Mouse (Mus musculus): Measurements from ENCODE around the gene Tmem229b. TPM values are rescaled to one million over a fixed set of nuclear protein-coding genes. Genes with fewer than 3 reads are reported as not detected.

The Tmem229b gene
- polyA plus RNA-seq, 1 experiment, result 1.4 TPM

GRCm38 (mm10) chr12:78914458-78914857, 93.0 kb downstream of the Tmem229b start:
- Histone ChIP-seq H3K36me3 (ENCODE audit: control insufficient read depth, insufficient read depth, low read length, poor library complexity, severe bottlenecking) (no peaks in the 10 kb centered on the region), H3K4me1 (ENCODE audit: control insufficient read depth, insufficient read depth, low read length) (peaks cover 2% of the 10 kb centered on the region), H3K27ac (ENCODE audit: insufficient read depth, low read length) (no peak overlapping the region), H3K9me3 (replicated peaks; ENCODE audit: control insufficient read depth, insufficient read depth, low read length, poor library complexity, severe bottlenecking) (0 out of 2 replicates have a peak, but pooled peaks cover 2% of the 10 kb centered on the region), H3K9ac (ENCODE audit: low read depth, poor library complexity, severe bottlenecking) (no peak overlapping the region), H3K4me3 (ENCODE audit: low read depth, low read length) (no peak overlapping the region), H3K27me3 (ENCODE audit: control insufficient read depth, insufficient read depth, low read length, poor library complexity, severe bottlenecking) (peaks cover 5% of the 10 kb centered on the region; the same call in 1 of the 2 replicates)
- TF ChIP-seq CTCF (IDR thresholded peaks at IDR 0.05; ENCODE audit: low read depth, low read length) (no peak), POLR2A (IDR thresholded peaks at IDR 0.05; ENCODE audit: insufficient read depth, low read length) (no peak), EP300 (IDR thresholded peaks at IDR 0.05; ENCODE audit: insufficient read depth, low read depth, low read length) (no peak)

Other genes with a start within 250 kb of the Tmem229b start
- gene Atp6v1d, start 146.0 kb downstream of the Tmem229b start, polyA plus RNA-seq (2011; ENCODE audit: insufficient read depth, insufficient read length, low read depth, missing spikeins), result 77.8 and 83.9 TPM in 2 replicates
- 214 and 231 TPM in 2 replicates for gene Eif2s1, start 145.8 kb downstream of the Tmem229b start, polyA plus RNA-seq (2011; ENCODE audit: insufficient read depth, insufficient read length, low read depth, missing spikeins)
- gene Plek2, start 100.7 kb downstream of the Tmem229b start, polyA plus RNA-seq (2011; ENCODE audit: insufficient read depth, insufficient read length, low read depth, missing spikeins), result 3.0 and 4.1 TPM in 2 replicates
- 34.1 and 39.3 TPM in 2 replicates for gene Plekhh1, start 21.5 kb upstream of the Tmem229b start, polyA plus RNA-seq (2011; ENCODE audit: insufficient read depth, insufficient read length, low read depth, missing spikeins)
- gene Pigh, start 82.0 kb upstream of the Tmem229b start, polyA plus RNA-seq (2011; ENCODE audit: insufficient read depth, insufficient read length, low read depth, missing spikeins), result 12.9 and 13.5 TPM in 2 replicates
- not detected in 2 replicates for gene Arg2, start 123.2 kb upstream of the Tmem229b start, polyA plus RNA-seq (2011; ENCODE audit: insufficient read depth, insufficient read length, low read depth, missing spikeins)
- gene Vti1b, start 165.0 kb upstream of the Tmem229b start, polyA plus RNA-seq (2011; ENCODE audit: insufficient read depth, insufficient read length, low read depth, missing spikeins), result 58.9 and 59.7 TPM in 2 replicates
- gene Rdh11, start 184.7 kb upstream of the Tmem229b start, polyA plus RNA-seq (2011; ENCODE audit: insufficient read depth, insufficient read length, low read depth, missing spikeins), result 42.1 and 43.2 TPM in 2 replicates
- gene Rdh12, start 201.3 kb upstream of the Tmem229b start, polyA plus RNA-seq (2011; ENCODE audit: insufficient read depth, insufficient read length, low read depth, missing spikeins), result 1.6 and 2.1 TPM in 2 replicates

Measured in ES-Bruce4 (cell line).